17 mouse cellular contexts compared by ENCODE assay signal in genomic region chr3:95147924-95148323, GRCm38 (mm10).
DNase-seq lines count a peak whose midpoint lies in the region.
"Had no signal": no experiment of that assay in that cellular context is flagged by ENCODE, and none has a peak within 500 bp of the region (broad histone marks: within the 10 kb centered on the region; RNA-seq: fewer than 3 reads in every experiment).

No protein-coding gene starts in this region.

- DNase-seq in kidney, adult 9 months, result peak; percentile 45
- no peak for DNase-seq in kidney, postnatal 4 days
- DNase-seq in kidney, postnatal 36 days, result peak; percentile 47 to 63
- DNase-seq in kidney, adult 18-20 months, result no peak
- peak; percentile 54 for DNase-seq in embryo, embryonic 10.5 days (ENCODE audit: low spot score)
- DNase-seq in mesoderm, embryonic 11.5 days (ENCODE audit: low read depth, low spot score), result peak; percentile 57
- DNase-seq in ovary, postnatal 14 days (ENCODE audit: low spot score), result no peak
- DNase-seq: adrenal gland, postnatal 10 days; adrenal gland, postnatal 36 days; B cell, adult 2 months; cerebellum, adult 18-20 months; cerebellum, adult 9-10 months; cerebellum, postnatal 14 days; forebrain, postnatal 0 days; gastrocnemius, adult 2 months; gastrocnemius, postnatal 14 days; heart, adult 11 months had no signal

Comparison
In these comparisons a context has a peak if more than half of its experiments do, and no peak if none do; other contexts are left out.
1. DNase-seq: peak in kidney, adult 9 months (single experiment), kidney, postnatal 36 days (2 of 2), embryo, embryonic 10.5 days (single experiment) and mesoderm, embryonic 11.5 days (single experiment); none in kidney, postnatal 4 days (0 of 2), kidney, adult 18-20 months (single experiment) and ovary, postnatal 14 days (single experiment).